Mouse (Mus musculus) lung, adult 10 weeks (tissue): ENCODE results near the gene Zfp711. TPM values are rescaled to one million over a fixed set of nuclear protein-coding genes. Genes with fewer than 3 reads are reported as not detected.

Experiments used
- polyA plus RNA-seq: library from polyadenylated mRNA; stranded (reverse); fragments of 350-450 nt; fragmentation: Illumina TruSeq; extraction: RNeasy Lipid Tissue Mini Kit (QIAGEN cat#74804); gene quantifications from one replicate; pipeline ENCODE4 v1.2.3, GENCODE M21; 2014; ENCODE audit warnings: low read depth, low replicate concordance; ENCODE audit not compliant: insufficient read depth

Zfp711 gene
- polyA plus RNA-seq, result 0.51 TPM

GRCm38 (mm10) chrX:112600511-112601305 lies at the start of gene Zfp711:
Gene Zfp711 (plus strand): TSS chrX:112600526.

Other genes starting within 250 kb of the Zfp711 start
- gene Satl1, start 193.7 kb upstream of the Zfp711 start, polyA plus RNA-seq, result not detected
- gene 2010106E10Rik, start 105.3 kb upstream of the Zfp711 start, polyA plus RNA-seq, result not detected
- gene Pof1b, start 98.1 kb downstream of the Zfp711 start, polyA plus RNA-seq, result 8.8 TPM